Mouse (Mus musculus): ENCODE measurements around the gene Atg10. TPM values are rescaled to one million over a fixed set of nuclear protein-coding genes. Genes with fewer than 3 reads are reported as not detected.

Atg10 gene
- total and polyA plus RNA-seq, 2 experiments from 2014 or later, result 7.5 to 10.7 TPM

GRCm38 (mm10) chr13:90977057-90977456 lies 246.7 kb downstream of the Atg10 start:
- Histone ChIP-seq H3K27ac (ENCODE audit: low read depth, low read length) (no peak overlapping the region), H3K9me3 (ENCODE audit: low read length) (no peaks in the 10 kb centered on the region), H3K27me3 (ENCODE audit: insufficient read depth, low read length) (no peaks in the 10 kb centered on the region), H3K4me3 (ENCODE audit: low read depth, low read length) (no peak overlapping the region), H3K4me1 (ENCODE audit: insufficient read depth) (peaks cover 8% of the 10 kb centered on the region), H3K36me3 (ENCODE audit: insufficient read depth) (no peaks in the 10 kb centered on the region), H3K9ac (no peak overlapping the region), H3K4me2 (ENCODE audit: low read depth) (no peak overlapping the region)
- ATAC-seq (no peak), DNase-seq (no peak)
- TF ChIP-seq CTCF (IDR thresholded peaks at IDR 0.05; ENCODE audit: low read depth), result no peak
- 83% methylated on average over 3 of the region's 3 CpGs for WGBS

- WGBS, result 7% methylated on average over 7 of the region's 7 CpGs
- peak; percentile 49 for ATAC-seq
- no peaks in the 10 kb centered on the region for H3K36me3 ChIP-seq (ENCODE audit: insufficient read depth)
- DNase-seq, result peak; percentile 51
- H3K27me3 ChIP-seq (ENCODE audit: insufficient read depth, low read length), result no peaks in the 10 kb centered on the region
- peaks cover 8% of the 10 kb centered on the region for H3K4me1 ChIP-seq (ENCODE audit: insufficient read depth)
- no peak for TF ChIP-seq CTCF (IDR thresholded peaks at IDR 0.05; ENCODE audit: low read depth)
- no peak overlapping the region for H3K9ac ChIP-seq
- peak overlapping the region; percentile 74 for H3K27ac ChIP-seq (ENCODE audit: low read depth, low read length)
- no peak overlapping the region for H3K4me3 ChIP-seq (ENCODE audit: low read depth, low read length)
- H3K4me2 ChIP-seq (ENCODE audit: low read depth), result peak overlapping the region; percentile 11; the same call in 1 of the 2 replicates
- H3K9me3 ChIP-seq (ENCODE audit: low read length), result no peaks in the 10 kb centered on the region
Measured at GRCm38 (mm10) chr13:90973409-90973808, 250.4 kb downstream of the Atg10 start.

GRCm38 (mm10) chr13:90970259-90971017 lies 253.3 kb downstream of the Atg10 start:
- DNase-seq (no peak), ATAC-seq (no peak)
- H3K27ac ChIP-seq (ENCODE audit: low read depth, low read length), result no peak overlapping the region
- no peaks in the 10 kb centered on the region for H3K9me3 ChIP-seq (ENCODE audit: low read length)
- no peak for TF ChIP-seq CTCF (IDR thresholded peaks at IDR 0.05; ENCODE audit: low read depth)
- WGBS, result 86% methylated on average over 10 of the region's 10 CpGs
- no peak overlapping the region for H3K4me3 ChIP-seq (ENCODE audit: low read depth, low read length)
- peaks cover 8% of the 10 kb centered on the region for H3K4me1 ChIP-seq (ENCODE audit: insufficient read depth)
- no peak overlapping the region for H3K9ac ChIP-seq
- no peak overlapping the region for H3K4me2 ChIP-seq (ENCODE audit: low read depth)
- H3K27me3 ChIP-seq (ENCODE audit: insufficient read depth, low read length), result no peaks in the 10 kb centered on the region
- no peaks in the 10 kb centered on the region for H3K36me3 ChIP-seq (ENCODE audit: insufficient read depth)

- Histone ChIP-seq H3K9me3 (ENCODE audit: low read length) (no peaks in the 10 kb centered on the region), H3K9ac (no peak overlapping the region), H3K36me3 (ENCODE audit: insufficient read depth) (no peaks in the 10 kb centered on the region), H3K27ac (ENCODE audit: low read depth, low read length) (no peak overlapping the region), H3K4me3 (ENCODE audit: low read depth, low read length) (no peak overlapping the region), H3K4me1 (ENCODE audit: insufficient read depth) (peaks cover 8% of the 10 kb centered on the region), H3K27me3 (ENCODE audit: insufficient read depth, low read length) (no peaks in the 10 kb centered on the region), H3K4me2 (ENCODE audit: low read depth) (no peak overlapping the region)
- ATAC-seq (no peak), DNase-seq (no peak)
- no peak for TF ChIP-seq CTCF (IDR thresholded peaks at IDR 0.05; ENCODE audit: low read depth)
- 76% methylated on average over 4 of the region's 4 CpGs for WGBS
Measured at GRCm38 (mm10) chr13:90968940-90969339, 254.8 kb downstream of the Atg10 start.

GRCm38 (mm10) chr13:90967422-90967821 lies 256.3 kb downstream of the Atg10 start:
- no peak overlapping the region for H3K4me2 ChIP-seq (ENCODE audit: low read depth)
- no peak overlapping the region for H3K9ac ChIP-seq
- H3K27me3 ChIP-seq (ENCODE audit: insufficient read depth, low read length), result no peaks in the 10 kb centered on the region
- no peak overlapping the region for H3K27ac ChIP-seq (ENCODE audit: low read depth, low read length)
- H3K9me3 ChIP-seq (ENCODE audit: low read length), result no peaks in the 10 kb centered on the region
- peak; percentile 93 for TF ChIP-seq CTCF (IDR thresholded peaks at IDR 0.05; ENCODE audit: low read depth)
- H3K4me1 ChIP-seq (ENCODE audit: insufficient read depth), result no peaks in the 10 kb centered on the region
- H3K4me3 ChIP-seq (ENCODE audit: low read depth, low read length), result no peak overlapping the region
- DNase-seq, result peak; percentile 87
- WGBS, result 5% methylated on average over 4 of the region's 4 CpGs
- ATAC-seq, result peak; percentile 95
- no peaks in the 10 kb centered on the region for H3K36me3 ChIP-seq (ENCODE audit: insufficient read depth)

- TF ChIP-seq CTCF (IDR thresholded peaks at IDR 0.05; ENCODE audit: low read depth), result no peak
- H3K9ac ChIP-seq, result no peak overlapping the region
- H3K4me3 ChIP-seq (ENCODE audit: low read depth, low read length), result no peak overlapping the region
- no peaks in the 10 kb centered on the region for H3K9me3 ChIP-seq (ENCODE audit: low read length)
- H3K27ac ChIP-seq (ENCODE audit: low read depth, low read length), result no peak overlapping the region
- no peaks in the 10 kb centered on the region for H3K27me3 ChIP-seq (ENCODE audit: insufficient read depth, low read length)
- DNase-seq (no peak), ATAC-seq (no peak)
- no peaks in the 10 kb centered on the region for H3K36me3 ChIP-seq (ENCODE audit: insufficient read depth)
- 84% methylated on average over 8 of the region's 8 CpGs for WGBS
- H3K4me2 ChIP-seq (ENCODE audit: low read depth), result no peak overlapping the region
- no peaks in the 10 kb centered on the region for H3K4me1 ChIP-seq (ENCODE audit: insufficient read depth)
Measured at GRCm38 (mm10) chr13:90965996-90966395, 257.8 kb downstream of the Atg10 start.

GRCm38 (mm10) chr13:90964511-90964910 lies 259.3 kb downstream of the Atg10 start:
- Histone ChIP-seq H3K9ac (no peak overlapping the region), H3K27me3 (ENCODE audit: insufficient read depth, low read length) (no peaks in the 10 kb centered on the region), H3K4me3 (ENCODE audit: low read depth, low read length) (no peak overlapping the region), H3K4me2 (ENCODE audit: low read depth) (no peak overlapping the region), H3K9me3 (ENCODE audit: low read length) (no peaks in the 10 kb centered on the region), H3K27ac (ENCODE audit: low read depth, low read length) (no peak overlapping the region), H3K4me1 (ENCODE audit: insufficient read depth) (no peaks in the 10 kb centered on the region), H3K36me3 (ENCODE audit: insufficient read depth) (no peaks in the 10 kb centered on the region)
- 86% methylated on average over 4 of the region's 4 CpGs for WGBS
- TF ChIP-seq CTCF (IDR thresholded peaks at IDR 0.05; ENCODE audit: low read depth), result no peak
- DNase-seq, result no peak
- no peak for ATAC-seq
